Mouse (Mus musculus) ES-Bruce4 (cell line): ENCODE data around the gene Pygo2. TPM values are rescaled to one million over a fixed set of nuclear protein-coding genes. Genes with fewer than 3 reads are reported as not detected.

Experiments
- H3K27ac ChIP-seq: 2 replicates; pipeline ENCODE4 v1.5.1; 2012; ENCODE audit warnings: low read length, inconsistent platforms; ENCODE audit not compliant: insufficient read depth
- H3K27me3 ChIP-seq: 2 replicates; pipeline ENCODE4 v1.6.1; 2012; ENCODE audit warnings: mild to moderate bottlenecking, low read length, inconsistent platforms; ENCODE audit not compliant: control insufficient read depth, poor library complexity, insufficient read depth, severe bottlenecking
- H3K36me3 ChIP-seq: 2 replicates; pipeline ENCODE4 v1.6.1; 2012; ENCODE audit warnings: inconsistent platforms, mild to moderate bottlenecking, low read length, moderate library complexity; ENCODE audit not compliant: control insufficient read depth, poor library complexity, insufficient read depth, severe bottlenecking
- H3K4me1 ChIP-seq: one replicate; pipeline ENCODE4 v1.8.1; 2011; ENCODE audit warnings: low read length; ENCODE audit not compliant: control insufficient read depth, insufficient read depth
- H3K4me3 ChIP-seq: 2 replicates; pipeline ENCODE4 v1.5.1; 2011; ENCODE audit warnings: low read depth, mild to moderate bottlenecking, low read length
- H3K9ac ChIP-seq: 2 replicates; pipeline ENCODE4 v1.6.1; 2012; ENCODE audit warnings: low read depth, mild to moderate bottlenecking, inconsistent platforms; ENCODE audit not compliant: poor library complexity, severe bottlenecking
- H3K9me3 ChIP-seq: replicated peaks from 2 replicates; pipeline ENCODE4 v1.6.1; 2012; ENCODE audit warnings: mild to moderate bottlenecking, low read length, inconsistent platforms; ENCODE audit not compliant: control insufficient read depth, poor library complexity, insufficient read depth, severe bottlenecking
- CTCF ChIP-seq: IDR thresholded peaks from one replicate; pipeline ENCODE4 v1.8.1; 2011; ENCODE audit warnings: low read depth, low read length
- EP300 ChIP-seq: IDR thresholded peaks from 2 replicates; pipeline ENCODE4 v1.6.1; 2011; ENCODE audit warnings: low read depth, low read length; ENCODE audit not compliant: insufficient read depth
- POLR2A ChIP-seq: IDR thresholded peaks from one replicate; pipeline ENCODE4 v1.8.1; 2011; ENCODE audit warnings: low read length; ENCODE audit not compliant: insufficient read depth
- polyA plus RNA-seq: library from polyadenylated mRNA; stranded (reverse); fragments of >200 nt; gene quantifications from 2 replicates; pipeline ENCODE4 v1.2.4, GENCODE M21; 2011; ENCODE audit warnings: low read depth; ENCODE audit not compliant: missing spikeins, insufficient read depth, insufficient read length

Gene Pygo2
- polyA plus RNA-seq, 1 experiment, result 41.7 TPM

GRCm38 (mm10) chr3:89421002-89421774 lies 8.8 kb upstream of the Pygo2 start:
- no peaks in the 10 kb centered on the region for H3K9me3 ChIP-seq
- H3K27me3 ChIP-seq, result no peaks in the 10 kb centered on the region
- peak overlapping the region; percentile 86 for H3K27ac ChIP-seq
- H3K4me1 ChIP-seq, result peaks cover 13% of the 10 kb centered on the region
- H3K36me3 ChIP-seq, result peaks cover 4% of the 10 kb centered on the region
- TF ChIP-seq POLR2A (peak; percentile 86), CTCF (no peak), EP300 (peak; percentile 63)
- H3K4me3 ChIP-seq, result peak overlapping the region; percentile 85
- peak overlapping the region; percentile 82 for H3K9ac ChIP-seq

GRCm38 (mm10) chr3:89421810-89422473 lies 8.1 kb upstream of the Pygo2 start:
- H3K4me1 ChIP-seq, result peaks cover 13% of the 10 kb centered on the region
- no peaks in the 10 kb centered on the region for H3K27me3 ChIP-seq
- peaks cover 5% of the 10 kb centered on the region for H3K36me3 ChIP-seq
- TF ChIP-seq POLR2A, result no peak
- no peak for TF ChIP-seq CTCF
- TF ChIP-seq EP300, result no peak
- peak overlapping the region; percentile 85 for H3K4me3 ChIP-seq
- peak overlapping the region; percentile 82 for H3K9ac ChIP-seq
- peak overlapping the region; percentile 19 for H3K27ac ChIP-seq
- no peaks in the 10 kb centered on the region for H3K9me3 ChIP-seq

GRCm38 (mm10) chr3:89422556-89423205 lies 7.3 kb upstream of the Pygo2 start:
- H3K36me3 ChIP-seq, result peaks cover 11% of the 10 kb centered on the region
- H3K4me1 ChIP-seq, result peaks cover 13% of the 10 kb centered on the region
- H3K27me3 ChIP-seq, result no peaks in the 10 kb centered on the region
- no peak overlapping the region for H3K27ac ChIP-seq
- no peaks in the 10 kb centered on the region for H3K9me3 ChIP-seq
- H3K9ac ChIP-seq, result peak overlapping the region; percentile 82
- H3K4me3 ChIP-seq, result peak overlapping the region; percentile 26
- TF ChIP-seq POLR2A (no peak), EP300 (no peak), CTCF (no peak)

- no peak for TF ChIP-seq POLR2A
- TF ChIP-seq EP300, result no peak
- no peak for TF ChIP-seq CTCF
- Histone ChIP-seq H3K9ac (no peak overlapping the region), H3K4me1 (peaks cover 13% of the 10 kb centered on the region), H3K9me3 (no peaks in the 10 kb centered on the region), H3K27me3 (no peaks in the 10 kb centered on the region), H3K27ac (peak overlapping the region; percentile 40), H3K4me3 (no peak overlapping the region), H3K36me3 (peaks cover 16% of the 10 kb centered on the region)
These were observed 5.4 kb upstream of the Pygo2 start for GRCm38 (mm10) chr3:89424416-89425140.

- Histone ChIP-seq H3K4me1 (peaks cover 13% of the 10 kb centered on the region), H3K9ac (no peak overlapping the region), H3K27ac (peak overlapping the region; percentile 12; the same call in 1 of the 2 replicates), H3K27me3 (no peaks in the 10 kb centered on the region), H3K36me3 (peaks cover 16% of the 10 kb centered on the region), H3K4me3 (no peak overlapping the region), H3K9me3 (no peaks in the 10 kb centered on the region)
- TF ChIP-seq EP300 (no peak), CTCF (no peak), POLR2A (no peak)
These were observed 4.9 kb upstream of the Pygo2 start for GRCm38 (mm10) chr3:89425141-89425525.
